Mouse (Mus musculus) common myeloid progenitor, adult 5-6 weeks (primary cell): ENCODE data around the gene Maip1. TPM values are rescaled to one million over a fixed set of nuclear protein-coding genes. Genes with fewer than 3 reads are reported as not detected.

Experiments
- ATAC-seq: replicated peaks from 2 replicates; pipeline ENCODE4 v1.8.0; 2016; ENCODE audit warnings: low read depth, mild to moderate bottlenecking, moderate TSS enrichment, inconsistent platforms; ENCODE audit not compliant: poor library complexity, severe bottlenecking
- total RNA-seq: library from RNA; stranded (forward); fragments of 200-1000, 187-1606 nt; gene quantifications from 2 replicates; pipeline ENCODE4 v1.2.3, GENCODE M21; 2017

Maip1 gene
- total RNA-seq, 1 experiment from 2014 or later, result 16.8 TPM

GRCm38 (mm10) chr1:57423696-57424095, 17.6 kb downstream of the Maip1 start:
- peak; percentile 65 for ATAC-seq

- ATAC-seq, result peak; percentile 87
These were observed 22.5 kb downstream of the Maip1 start for GRCm38 (mm10) chr1:57428368-57429308.

GRCm38 (mm10) chr1:57429786-57430483, 23.8 kb downstream of the Maip1 start:
- peak; percentile 68 for ATAC-seq

GRCm38 (mm10) chr1:57433141-57433540, 27.0 kb downstream of the Maip1 start:
- ATAC-seq, result no peak

- ATAC-seq, result peak; percentile 77
These were observed 30.3 kb downstream of the Maip1 start for GRCm38 (mm10) chr1:57436408-57436807.

GRCm38 (mm10) chr1:57436954-57437353, 30.8 kb downstream of the Maip1 start:
- peak; percentile 47; the same call in 1 of the 2 replicates for ATAC-seq

GRCm38 (mm10) chr1:57439026-57439425, 32.9 kb downstream of the Maip1 start:
- ATAC-seq, result no peak

GRCm38 (mm10) chr1:57440771-57441170, 34.6 kb downstream of the Maip1 start:
- no peak for ATAC-seq

GRCm38 (mm10) chr1:57445679-57446078, 39.6 kb downstream of the Maip1 start:
- ATAC-seq, result no peak

- ATAC-seq, result no peak
These were observed 44.1 kb downstream of the Maip1 start for GRCm38 (mm10) chr1:57450241-57450640.

- ATAC-seq, result no peak
These were observed 54.3 kb downstream of the Maip1 start for GRCm38 (mm10) chr1:57460305-57460940.

Other genes with a start within 250 kb of the Maip1 start
- 14.2 and 18.7 TPM in 2 replicates for gene 1700066M21Rik, start 28.7 kb upstream of the Maip1 start, total RNA-seq
- 14.6 and 22.1 TPM in 2 replicates for gene Tyw5, start 773 bp downstream of the Maip1 start, total RNA-seq